Mouse (Mus musculus) CH12.LX (cell line): ENCODE results near the gene Pak2. TPM values are rescaled to one million over a fixed set of nuclear protein-coding genes. Genes with fewer than 3 reads are reported as not detected.

ENCODE experiments used
- DNase-seq: peaks from one replicate; pipeline ENCODE4 v3.0.0-alpha.2; 2013; ENCODE audit errors: extremely low read depth
- H3K27ac ChIP-seq: 2 replicates; pipeline ENCODE4 v1.5.1; 2012; ENCODE audit warnings: low read depth, mild to moderate bottlenecking, control low read depth, moderate library complexity; ENCODE audit not compliant: insufficient read depth
- H3K27me3 ChIP-seq: replicated peaks from 2 replicates; pipeline ENCODE3; 2012; ENCODE audit warnings: inconsistent platforms
- H3K36me3 ChIP-seq, 2 experiments: replicated peaks in 1 of 2; 2 replicates each; pipeline versions ENCODE3 to v1.6.1; 2012; ENCODE audit warnings: inconsistent platforms in 1 of 2, low read length in 1 of 2, mild to moderate bottlenecking in 1 of 2, mixed read lengths in 1 of 2, moderate library complexity in 1 of 2; ENCODE audit not compliant: control insufficient read depth in 1 of 2, insufficient read depth in 1 of 2
- H3K4me1 ChIP-seq, 2 experiments: 2 replicates each; pipeline ENCODE4 v1.6.1; 2012; ENCODE audit warnings: inconsistent platforms in 1 of 2, moderate library complexity in 1 of 2; ENCODE audit not compliant: insufficient read depth in 2 of 2, control insufficient read depth in 1 of 2
- H3K4me2 ChIP-seq: 2 replicates; pipeline ENCODE4 v1.6.1; 2012; ENCODE audit warnings: low read depth, mild to moderate bottlenecking, control low read depth; ENCODE audit not compliant: poor library complexity, insufficient read depth, severe bottlenecking
- H3K4me3 ChIP-seq, 3 experiments: fragments of 150-350 bp in 1 of 3; sonication (generic) in 1 of 3; replicated peaks in 1 of 3; 2 replicates each; pipeline versions ENCODE3 to v1.5.1; 2011 to 2012; ENCODE audit warnings: low read depth in 2 of 3, low read length in 2 of 3, mild to moderate bottlenecking in 2 of 3, moderate library complexity in 2 of 3, control low read depth in 1 of 3, improper control_type of control experiment in 1 of 3, inconsistent platforms in 1 of 3, mixed read lengths in 1 of 3; ENCODE audit not compliant: poor library complexity in 1 of 3
- H3K79me2 ChIP-seq: replicated peaks from 2 replicates; pipeline ENCODE4 v1.6.1; 2012; ENCODE audit warnings: mild to moderate bottlenecking, moderate library complexity; ENCODE audit not compliant: control insufficient read depth, poor library complexity, insufficient read depth, severe bottlenecking; ENCODE audit errors: extremely low read depth
- H3K9ac ChIP-seq: 2 replicates; pipeline ENCODE4 v1.6.1; 2012; ENCODE audit warnings: low read depth, mild to moderate bottlenecking, control low read depth, moderate library complexity; ENCODE audit not compliant: insufficient read depth
- H3K9me3 ChIP-seq: replicated peaks from 2 replicates; pipeline ENCODE3; 2012; ENCODE audit warnings: low read length, inconsistent platforms, mixed read lengths
- BHLHE40 ChIP-seq: IDR thresholded peaks from 2 replicates; pipeline ENCODE4 v1.6.1; 2011; ENCODE audit warnings: mild to moderate bottlenecking, low read depth, low read length, improper control_type of control experiment
- CHD2 ChIP-seq: IDR thresholded peaks from 2 replicates; pipeline ENCODE4 v1.6.1; 2011; ENCODE audit warnings: low read length, improper control_type of control experiment
- E2F4 ChIP-seq: IDR thresholded peaks from 2 replicates; pipeline ENCODE4 v1.6.1; 2011; ENCODE audit warnings: low read depth, low read length, improper control_type of control experiment; ENCODE audit not compliant: insufficient replicate concordance
- ELF1 ChIP-seq: IDR thresholded peaks from 2 replicates; pipeline ENCODE4 v1.6.1; 2014; ENCODE audit warnings: low read depth, mild to moderate bottlenecking, inconsistent platforms, low read length, improper control_type of control experiment
- EP300 ChIP-seq: IDR thresholded peaks from 2 replicates; pipeline ENCODE4 v1.6.1; 2011; ENCODE audit warnings: low read length, improper control_type of control experiment
- ETS1 ChIP-seq: conservative IDR thresholded peaks from 2 replicates; pipeline ENCODE4 v1.6.1; 2012; ENCODE audit warnings: low read depth, mild to moderate bottlenecking, inconsistent platforms, low read length, improper control_type of control experiment, moderate library complexity
- IRF4 ChIP-seq: IDR thresholded peaks from 2 replicates; pipeline ENCODE4 v1.6.1; 2014; ENCODE audit warnings: low read depth, mild to moderate bottlenecking, inconsistent platforms, low read length, improper control_type of control experiment
- JUND ChIP-seq: conservative IDR thresholded peaks from 2 replicates; pipeline ENCODE4 v1.6.1; 2011; ENCODE audit warnings: low read depth, low read length, improper control_type of control experiment
- MAX ChIP-seq: IDR thresholded peaks from 2 replicates; pipeline ENCODE4 v1.6.1; 2011; ENCODE audit warnings: low read length, improper control_type of control experiment
- MEF2A ChIP-seq: IDR thresholded peaks from 2 replicates; pipeline ENCODE4 v1.6.1; 2014; ENCODE audit warnings: low read depth, mild to moderate bottlenecking, inconsistent platforms, low read length, improper control_type of control experiment, borderline replicate concordance
- MXI1 ChIP-seq: IDR thresholded peaks from 2 replicates; pipeline ENCODE4 v1.6.1; 2011; ENCODE audit warnings: mild to moderate bottlenecking, low read depth, low read length, improper control_type of control experiment
- MYC ChIP-seq: IDR thresholded peaks from 2 replicates; pipeline ENCODE4 v1.6.1; 2011; ENCODE audit warnings: low read depth, mild to moderate bottlenecking, improper control_type of control experiment, low read length
- NELFE ChIP-seq: IDR thresholded peaks from 2 replicates; pipeline ENCODE4 v1.6.1; 2011; ENCODE audit warnings: low read depth, low read length, improper control_type of control experiment
- NRF1 ChIP-seq: IDR thresholded peaks from 2 replicates; pipeline ENCODE4 v1.6.1; 2014; ENCODE audit warnings: low read depth, mild to moderate bottlenecking, inconsistent platforms, low read length, improper control_type of control experiment, moderate library complexity
- POLR2A ChIP-seq: IDR thresholded peaks from 2 replicates; pipeline ENCODE4 v1.6.1; 2011; ENCODE audit warnings: low read depth, mild to moderate bottlenecking, improper control_type of control experiment, low read length
- POLR2AphosphoS2 ChIP-seq: IDR thresholded peaks from 2 replicates; pipeline ENCODE4 v1.6.1; 2011; ENCODE audit warnings: low read depth, low read length, improper control_type of control experiment
- SIN3A ChIP-seq: IDR thresholded peaks from 2 replicates; pipeline ENCODE4 v1.6.1; 2012; ENCODE audit warnings: low read length, improper control_type of control experiment, inconsistent platforms
- SMC3 ChIP-seq: IDR thresholded peaks from 2 replicates; pipeline ENCODE4 v1.6.1; 2011; ENCODE audit warnings: low read depth, low read length, improper control_type of control experiment
- TBP ChIP-seq: conservative IDR thresholded peaks from 2 replicates; pipeline ENCODE4 v1.6.1; 2011; ENCODE audit warnings: low read depth, low read length, improper control_type of control experiment
- UBTF ChIP-seq: IDR thresholded peaks from 2 replicates; pipeline ENCODE4 v1.6.1; 2012; ENCODE audit warnings: low read depth, mild to moderate bottlenecking, inconsistent platforms, low read length, improper control_type of control experiment, moderate library complexity
- USF1 ChIP-seq: IDR thresholded peaks from 2 replicates; pipeline ENCODE4 v1.6.1; 2014; ENCODE audit warnings: low read depth, mild to moderate bottlenecking, inconsistent platforms, low read length, improper control_type of control experiment
- USF2 ChIP-seq: conservative IDR thresholded peaks from 2 replicates; pipeline ENCODE4 v1.6.1; 2011; ENCODE audit warnings: low read depth, low read length, improper control_type of control experiment
- ZC3H11A ChIP-seq: IDR thresholded peaks from 2 replicates; pipeline ENCODE4 v1.6.1; 2012; ENCODE audit warnings: low read depth, mild to moderate bottlenecking, inconsistent platforms, low read length, improper control_type of control experiment
- ZKSCAN1 ChIP-seq: IDR thresholded peaks from 2 replicates; pipeline ENCODE4 v1.6.1; 2012; ENCODE audit warnings: low read depth, inconsistent platforms, low read length, improper control_type of control experiment, borderline replicate concordance
- ZMIZ1 ChIP-seq: IDR thresholded peaks from 2 replicates; pipeline ENCODE4 v1.6.1; 2012; ENCODE audit warnings: low read depth, mild to moderate bottlenecking, inconsistent platforms, low read length, improper control_type of control experiment
- dilution Hi-C: fragments of 300-500 bp; cut with MboI; formaldehyde crosslinking; loops from 2 replicates; pipeline ENCODE4 v1.14.3; 2020; ENCODE audit warnings: low sequenced_read_pairs; ENCODE audit not compliant: extremely low pct_unique_long_range_greater_than_20kb, extremely low pct_ligation_motif_present
- in situ Hi-C: fragments of 300-500 bp; cut with MboI; formaldehyde crosslinking; loops from 3 replicates; pipeline ENCODE4 v1.14.3; 2019; ENCODE audit warnings: low sequenced_read_pairs, low pct_ligation_motif_present, low pct_unique_long_range_greater_than_20kb, mixed read lengths
- polyA plus RNA-seq: library from polyadenylated mRNA; unstranded; fragments of >175 nt; gene quantifications from 2 replicates; pipeline ENCODE4 v1.2.1, GENCODE M21; 2012; ENCODE audit warnings: low read depth; ENCODE audit not compliant: insufficient read length
- total RNA-seq, 2 experiments: library from RNA; depleted of rRNA; stranded (reverse); fragments of 300-350 nt in 1 of 2; fragments of >200 nt in 1 of 2; gene quantifications; 2 replicates each; pipeline ENCODE4 v1.2.3; 2012 to 2014

The Pak2 gene
- total and polyA plus RNA-seq, 3 experiments: 37.2 to 79.7 (median 73.1) TPM

DNA sequence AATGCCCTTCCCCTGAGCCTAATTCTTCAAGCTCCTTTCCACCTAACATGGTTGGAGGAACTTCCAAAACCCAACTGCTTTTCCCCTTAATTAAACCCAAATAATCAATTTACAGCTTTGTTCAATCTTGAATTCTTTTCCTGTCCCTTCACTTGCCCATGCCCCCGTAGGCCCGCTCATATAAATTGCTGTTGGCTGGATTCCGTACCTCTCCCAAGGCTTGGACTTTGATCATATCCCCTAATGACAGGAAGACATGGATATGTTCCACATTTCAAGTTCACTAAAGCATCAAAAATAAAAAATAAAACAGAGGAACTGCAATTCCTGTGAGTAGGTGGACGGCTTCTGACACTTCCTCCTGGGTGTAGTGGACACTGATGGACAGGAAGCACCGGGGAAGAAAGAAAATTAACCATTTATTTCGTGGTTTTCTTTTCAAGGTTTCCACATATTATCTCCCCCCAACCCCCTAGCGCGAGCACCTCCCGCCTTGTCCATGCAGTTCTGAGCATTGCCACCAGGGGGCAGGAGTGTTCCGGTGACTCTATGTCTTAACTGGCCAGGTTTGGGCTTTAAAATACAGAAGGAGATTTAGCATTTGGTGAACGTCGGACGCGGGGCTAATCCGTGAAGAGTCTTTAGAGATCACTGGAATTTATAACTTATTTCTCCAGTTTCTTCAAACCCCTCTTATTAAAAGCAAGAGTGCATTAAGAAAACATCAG is 36.0 kb upstream of the Pak2 start (continued):
- TF ChIP-seq BHLHE40 (no peak), POLR2AphosphoS2 (no peak), ZKSCAN1 (no peak), ETS1 (no peak), ELF1 (peak; percentile 53; the same call in 1 of the 2 replicates), UBTF (peak; percentile 56; the same call in 1 of the 2 replicates), IRF4 (peak; percentile 58), ZC3H11A (peak; percentile 98), SMC3 (peak; percentile 99), ZMIZ1 (no peak)

- H3K9ac ChIP-seq: no peak overlapping the region
- H3K36me3 ChIP-seq: peaks cover 0 to 6% of the 10 kb centered on the region in 2 experiments
- dilution Hi-C loops: no loop called here
- H3K27me3 ChIP-seq: no peaks in the 10 kb centered on the region
- in situ Hi-C loops: loop anchor here (5.0 kb wide), 1 partner anchor 88 kb away; no protein-coding TSS in a partner anchor
- no peak overlapping the region for H3K4me2 ChIP-seq
- H3K4me1 ChIP-seq: peaks cover 4 to 44% of the 10 kb centered on the region in 2 experiments; a peak in 3 of 4 replicates
- H3K27ac ChIP-seq: no peak overlapping the region
- TF ChIP-seq MAX: no peak
- TF ChIP-seq IRF4: 0 out of 2 replicates have a peak, but pooled peaks have one; percentile 3
- no peak for TF ChIP-seq EP300
- H3K4me3 ChIP-seq: no peak overlapping the region
- no peaks in the 10 kb centered on the region for H3K9me3 ChIP-seq
- no peak for DNase-seq
- no peaks in the 10 kb centered on the region for H3K79me2 ChIP-seq
Observed at GRCm38 (mm10) chr16:32114406-32114805, 35.3 kb upstream of the Pak2 start.

DNA sequence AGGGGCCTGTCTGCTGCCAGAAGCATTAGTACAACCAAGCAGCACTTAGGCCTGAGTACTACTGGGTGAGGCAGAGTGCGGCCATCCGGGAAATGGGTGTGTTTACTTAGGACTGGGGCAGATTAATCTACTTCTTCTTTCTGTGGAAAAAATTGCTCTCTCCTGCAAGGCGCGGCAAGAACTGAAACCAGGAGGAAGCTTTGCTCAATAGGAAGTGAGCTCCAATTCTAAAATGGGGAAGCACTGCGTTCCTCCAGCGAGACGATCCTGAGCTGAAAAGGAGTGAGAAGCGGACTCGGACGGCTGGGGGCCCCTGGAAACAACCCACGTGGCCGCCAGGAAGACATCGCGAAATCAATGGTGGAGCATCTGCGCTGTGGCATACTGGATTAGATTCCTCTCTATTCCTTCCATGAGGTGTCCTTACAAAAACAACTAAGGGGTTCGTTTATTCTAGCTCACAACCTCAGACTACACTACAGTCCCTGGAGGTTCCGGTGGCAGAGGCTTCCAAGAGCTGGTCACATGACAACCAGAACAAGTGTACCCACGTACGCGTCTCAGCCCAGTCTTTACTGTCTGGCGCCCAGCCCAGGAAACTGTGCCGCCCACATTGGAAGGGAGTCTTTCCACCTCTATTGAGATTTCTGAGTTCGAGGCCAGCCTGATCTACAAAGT is 34.5 kb upstream of the Pak2 start:
- Histone ChIP-seq H3K79me2 (no peaks in the 10 kb centered on the region), H3K4me3 (peak overlapping the region in 1 of 3 experiments; percentile 30), H3K36me3 (peaks cover 0 to 10% of the 10 kb centered on the region in 2 experiments), H3K9me3 (no peaks in the 10 kb centered on the region), H3K27me3 (no peaks in the 10 kb centered on the region), H3K4me1 (peaks cover 4 to 49% of the 10 kb centered on the region in 2 experiments; a peak in 3 of 4 replicates), H3K9ac (peak overlapping the region; percentile 5), H3K4me2 (peak overlapping the region; percentile 53), H3K27ac (peak overlapping the region; percentile 72)
- dilution Hi-C loops: no loop called here
- in situ Hi-C loops: loop anchor here (5.0 kb wide), 1 partner anchor 89 kb away; no protein-coding TSS in a partner anchor
- DNase-seq: peak; percentile 93
- TF ChIP-seq E2F4: no peak
- TF ChIP-seq MXI1: peak; percentile 87; the same call in 1 of the 2 replicates
- TF ChIP-seq USF1: peak; percentile 74
- TF ChIP-seq POLR2AphosphoS2: no peak
- peak; percentile 92 for TF ChIP-seq EP300
- no peak; the same call in 1 of the 2 replicates for TF ChIP-seq TBP
- TF ChIP-seq ELF1: peak; percentile 59; the same call in 1 of the 2 replicates
- peak; percentile 83 for TF ChIP-seq USF2
- peak; percentile 58 for TF ChIP-seq BHLHE40
- TF ChIP-seq JUND: peak; percentile 65
- peak; percentile 59 for TF ChIP-seq SIN3A
- TF ChIP-seq CHD2: peak; percentile 39; the same call in 1 of the 2 replicates
- peak; percentile 69 for TF ChIP-seq MEF2A
- TF ChIP-seq UBTF: 0 out of 2 replicates have a peak, but pooled peaks have one; percentile 22
- TF ChIP-seq MYC: peak; percentile 94
- peak; percentile 70 for TF ChIP-seq ETS1
- TF ChIP-seq SMC3: no peak
- peak; percentile 95 for TF ChIP-seq MAX
- no peak for TF ChIP-seq NRF1
- peak; percentile 89 for TF ChIP-seq IRF4
- TF ChIP-seq NELFE: 0 out of 2 replicates have a peak, but pooled peaks have one; percentile 32
- peak; percentile 65 for TF ChIP-seq POLR2A
- TF ChIP-seq ZKSCAN1: no peak
